Mouse (Mus musculus) hindbrain, embryonic 10.5 days (tissue): Measurements from ENCODE around the gene Zfp27. TPM values are rescaled to one million over a fixed set of nuclear protein-coding genes. Genes with fewer than 3 reads are reported as not detected.
A peak's percentile ranks its signal among the peaks of the same experiment; 100 is the strongest.

Experiments
- DNase-seq: peaks from one replicate; pipeline ENCODE4 v3.0.0-alpha.2; 2017; ENCODE audit warnings: low spot score
- H3K27ac ChIP-seq: fragments of 300-500 bp; sonication (generic); 2 replicates; pipeline ENCODE4 v1.5.1; 2016; ENCODE audit warnings: mild to moderate bottlenecking, moderate library complexity
- H3K27me3 ChIP-seq: fragments of 300-500 bp; sonication (generic); 2 replicates; pipeline ENCODE4 v1.6.1; 2016; ENCODE audit warnings: mild to moderate bottlenecking; ENCODE audit not compliant: poor library complexity, insufficient read depth, severe bottlenecking
- H3K36me3 ChIP-seq: fragments of 300-500 bp; sonication (generic); 2 replicates; pipeline ENCODE4 v1.6.1; 2016; ENCODE audit warnings: mild to moderate bottlenecking, moderate library complexity
- H3K4me1 ChIP-seq: fragments of 300-500 bp; sonication (generic); replicated peaks from 2 replicates; pipeline ENCODE4 v1.6.1; 2016; ENCODE audit warnings: mild to moderate bottlenecking
- H3K4me3 ChIP-seq: fragments of 300-500 bp; sonication (generic); 2 replicates; pipeline ENCODE4 v1.5.1; 2016; ENCODE audit warnings: mild to moderate bottlenecking, moderate library complexity
- H3K9me3 ChIP-seq: fragments of 300-500 bp; sonication (generic); 2 replicates; pipeline ENCODE4 v1.6.1; 2016; ENCODE audit warnings: mild to moderate bottlenecking, moderate library complexity
- WGBS: fragments of 180-500 bp; shearing (Covaris S2); methylation state at CpG from one replicate; pipeline ENCODE4 v1.1.7; 2016; 5-methylcytosine and 5-hydroxymethylcytosine counted together
- polyA plus RNA-seq: library from polyadenylated mRNA; unstranded; fragments of >200 nt; fragmentation: Nextera tagmentation; extraction: Ambion mirVana; gene quantifications from 2 replicates; pipeline ENCODE4 v1.2.1, GENCODE M21; 2016

Zfp27 gene
- 8.5 and 12.2 TPM in 2 replicates for polyA plus RNA-seq

GRCm38 (mm10) chr7:29905966-29906681 is at the start of gene Zfp27:
Gene Zfp27, minus strand, starts transcription at chr7:29906572.
- peak within 1 kb of the TSS; percentile 67 for H3K4me3 ChIP-seq
- peaks cover 36% of the 10 kb centered on the region for H3K36me3 ChIP-seq
- H3K4me1 ChIP-seq = peaks cover 21% of the 10 kb centered on the region
- peak; percentile 87 for DNase-seq
- WGBS = under 1% methylated on average over 22 of the region's 22 CpGs
- no peaks in the 10 kb centered on the region for H3K27me3 ChIP-seq
- peak within 1 kb of the TSS; percentile 96 for H3K27ac ChIP-seq
- no peaks in the 10 kb centered on the region for H3K9me3 ChIP-seq

DNA sequence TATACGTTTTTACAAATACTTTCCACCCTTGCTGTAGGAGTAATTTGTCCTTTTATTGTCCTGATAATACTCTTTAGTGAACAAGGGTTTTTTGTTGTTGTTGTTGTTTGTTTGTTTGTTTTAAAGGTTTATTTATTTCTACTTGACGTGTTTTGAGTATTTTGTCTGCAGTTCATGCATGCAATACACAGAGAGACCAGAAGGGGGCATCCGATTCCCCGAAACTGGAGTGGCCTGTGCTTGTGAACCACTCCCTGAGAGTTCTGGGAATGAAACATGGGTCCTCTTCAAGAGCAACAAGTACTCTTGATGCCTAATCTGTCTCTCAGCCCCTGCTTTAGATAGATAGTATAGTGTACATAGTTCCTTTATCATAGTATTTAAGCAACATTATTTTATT is 48.4 kb upstream of the Zfp27 start:
- H3K27me3 ChIP-seq = no peaks in the 10 kb centered on the region
- H3K27ac ChIP-seq = 0 out of 2 replicates have a peak overlapping the region, but pooled peaks have one; percentile 95
- WGBS = 22% methylated on average over 4 of the region's 4 CpGs
- H3K9me3 ChIP-seq = no peaks in the 10 kb centered on the region
- peaks cover 13% of the 10 kb centered on the region for H3K4me1 ChIP-seq
- H3K36me3 ChIP-seq = peaks cover 17% of the 10 kb centered on the region
- H3K4me3 ChIP-seq = peak overlapping the region; percentile 59
- peak; percentile 50 for DNase-seq

GRCm38 (mm10) chr7:29953513-29954401 is 47.4 kb upstream of the Zfp27 start, which contains the start of gene Zfp74:
Gene Zfp74, minus strand, starts transcription at chr7:29954089.
- peak; percentile 88 for DNase-seq
- H3K9me3 ChIP-seq = no peaks in the 10 kb centered on the region
- H3K27ac ChIP-seq = peak within 1 kb of the TSS; percentile 95
- WGBS = 2% methylated on average over 52 of the region's 52 CpGs
- H3K36me3 ChIP-seq = peaks cover 26% of the 10 kb centered on the region
- peak within 1 kb of the TSS; percentile 59 for H3K4me3 ChIP-seq
- H3K4me1 ChIP-seq = peaks cover 13% of the 10 kb centered on the region
- H3K27me3 ChIP-seq = no peaks in the 10 kb centered on the region

DNA sequence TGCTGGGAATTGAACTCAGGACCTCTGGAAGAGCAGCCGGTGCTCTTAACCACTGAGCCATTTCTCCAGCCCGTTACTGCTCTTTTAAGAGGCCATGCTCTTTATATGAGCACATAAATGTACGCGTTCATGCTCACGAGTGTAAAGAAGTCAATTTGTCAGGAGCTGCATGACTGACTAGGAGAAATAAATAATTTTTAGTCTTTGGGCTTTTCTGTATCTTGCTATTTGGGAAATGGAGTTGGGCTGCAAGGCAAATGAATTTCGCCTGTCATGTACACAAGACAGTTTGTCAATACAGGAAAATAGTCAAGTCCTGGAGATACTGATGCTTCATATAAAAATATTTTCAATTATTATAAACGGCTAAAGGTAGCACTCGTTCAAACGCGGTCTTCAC is 46.7 kb upstream of the Zfp27 start:
- DNase-seq = no peak
- H3K27ac ChIP-seq = peak overlapping the region; percentile 95
- no peaks in the 10 kb centered on the region for H3K9me3 ChIP-seq

GRCm38 (mm10) chr7:29944201-29944600 is 37.8 kb upstream of the Zfp27 start:
- no peak overlapping the region for H3K27ac ChIP-seq
- H3K27me3 ChIP-seq = no peaks in the 10 kb centered on the region
- no peaks in the 10 kb centered on the region for H3K4me1 ChIP-seq
- DNase-seq = no peak
- no peak overlapping the region for H3K4me3 ChIP-seq
- peaks cover 63% of the 10 kb centered on the region for H3K36me3 ChIP-seq
- no peaks in the 10 kb centered on the region for H3K9me3 ChIP-seq
- WGBS = 85% methylated on average over 2 of the region's 2 CpGs

More for the DNA sequence above, 46.7 kb upstream of the Zfp27 start:
- Histone ChIP-seq H3K4me3 (peak overlapping the region; percentile 59), H3K36me3 (peaks cover 32% of the 10 kb centered on the region), H3K27me3 (no peaks in the 10 kb centered on the region), H3K4me1 (peaks cover 13% of the 10 kb centered on the region)
- 54% methylated on average over 10 of the region's 10 CpGs for WGBS

DNA sequence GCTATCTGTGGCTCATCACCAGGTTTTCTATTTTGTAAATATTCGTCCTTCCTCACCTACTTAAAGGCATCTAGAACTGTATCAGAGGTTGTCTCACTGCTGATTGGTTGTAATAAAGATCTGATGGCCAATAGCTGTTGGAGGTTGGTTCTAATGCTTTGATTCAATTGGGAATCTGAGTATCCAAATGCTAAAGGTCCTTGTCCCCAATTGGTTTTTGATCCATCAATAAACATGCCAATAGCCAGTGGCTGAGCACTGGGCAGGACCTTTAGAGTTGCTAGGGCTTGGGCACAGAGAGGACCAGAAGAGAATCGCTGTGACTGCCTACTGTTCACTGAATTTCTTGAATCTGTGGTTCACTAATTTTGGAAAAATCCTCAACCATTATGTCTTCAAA is 37.3 kb upstream of the Zfp27 start:
- no peak overlapping the region for H3K4me3 ChIP-seq
- WGBS = 69% methylated on average over 2 of the region's 2 CpGs
- peaks cover 59% of the 10 kb centered on the region for H3K36me3 ChIP-seq
- H3K27me3 ChIP-seq = no peaks in the 10 kb centered on the region
- no peak overlapping the region for H3K27ac ChIP-seq
- H3K4me1 ChIP-seq = no peaks in the 10 kb centered on the region
- no peaks in the 10 kb centered on the region for H3K9me3 ChIP-seq
- no peak for DNase-seq

GRCm38 (mm10) chr7:29942740-29943139 is 36.4 kb upstream of the Zfp27 start:
- no peaks in the 10 kb centered on the region for H3K27me3 ChIP-seq
- DNase-seq = no peak

GRCm38 (mm10) chr7:29941027-29941426 is 34.7 kb upstream of the Zfp27 start:
- H3K27ac ChIP-seq = no peak overlapping the region

More at GRCm38 (mm10) chr7:29942740-29943139, 36.4 kb upstream of the Zfp27 start:
- no peaks in the 10 kb centered on the region for H3K9me3 ChIP-seq
- H3K27ac ChIP-seq = no peak overlapping the region
- WGBS = 67% methylated on average over 2 of the region's 2 CpGs
- no peaks in the 10 kb centered on the region for H3K4me1 ChIP-seq
- H3K36me3 ChIP-seq = peaks cover 54% of the 10 kb centered on the region
- no peak overlapping the region for H3K4me3 ChIP-seq

DNA sequence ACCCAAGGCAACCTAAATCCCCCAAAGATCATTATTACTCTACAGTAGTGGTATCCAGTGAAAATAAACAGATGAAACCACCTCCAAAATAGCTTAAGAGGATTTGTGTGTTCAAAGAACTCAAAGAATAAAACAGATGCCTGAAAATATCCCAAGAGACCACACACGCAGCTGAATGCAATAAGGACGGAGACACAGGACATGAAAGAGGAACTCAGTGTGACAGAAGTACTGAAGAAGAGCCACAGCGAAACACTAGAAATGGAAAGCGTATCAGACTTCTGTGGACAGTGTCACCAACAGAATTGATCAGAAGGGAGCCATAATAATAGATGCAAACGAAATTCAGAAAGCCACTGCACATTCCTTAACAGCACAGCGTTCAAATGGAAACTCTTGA is 32.5 kb upstream of the Zfp27 start:
- Histone ChIP-seq H3K36me3 (peaks cover 78% of the 10 kb centered on the region), H3K27ac (no peak overlapping the region), H3K27me3 (no peaks in the 10 kb centered on the region), H3K4me1 (no peaks in the 10 kb centered on the region), H3K4me3 (no peak overlapping the region), H3K9me3 (no peaks in the 10 kb centered on the region)
- 90% methylated on average over 6 of the region's 6 CpGs for WGBS
- DNase-seq = no peak

More at GRCm38 (mm10) chr7:29941027-29941426, 34.7 kb upstream of the Zfp27 start:
- no peak overlapping the region for H3K4me3 ChIP-seq
- DNase-seq = no peak
- H3K36me3 ChIP-seq = peaks cover 61% of the 10 kb centered on the region
- H3K27me3 ChIP-seq = no peaks in the 10 kb centered on the region
- no peaks in the 10 kb centered on the region for H3K9me3 ChIP-seq
- 94% methylated on average over 11 of the region's 11 CpGs for WGBS
- H3K4me1 ChIP-seq = no peaks in the 10 kb centered on the region

DNA sequence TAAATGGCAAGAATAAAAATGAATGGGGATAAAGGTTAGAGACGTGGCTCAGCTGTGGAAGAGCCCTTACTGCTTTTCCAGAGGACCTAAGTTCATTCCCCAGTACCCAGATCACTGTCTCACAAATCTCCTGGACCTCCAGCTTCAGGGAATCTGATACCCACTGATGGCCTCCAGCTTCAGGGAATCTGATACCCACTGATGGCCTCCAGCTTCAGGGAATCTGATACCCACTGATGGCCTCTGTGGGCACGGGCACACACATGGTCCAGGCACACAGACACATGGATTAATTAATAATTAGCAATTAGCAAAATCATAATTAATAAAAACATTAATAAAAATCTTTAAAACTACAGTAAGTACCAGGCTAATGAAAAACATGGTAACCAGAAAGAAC is 16.4 kb upstream of the Zfp27 start:
- Histone ChIP-seq H3K4me3 (no peak overlapping the region), H3K27me3 (no peaks in the 10 kb centered on the region), H3K27ac (no peak overlapping the region), H3K9me3 (no peaks in the 10 kb centered on the region), H3K36me3 (no peaks in the 10 kb centered on the region), H3K4me1 (peaks cover 3% of the 10 kb centered on the region; the same call in 1 of the 2 replicates)
- no peak for DNase-seq
- 60% methylated on average over 2 of the region's 2 CpGs for WGBS

GRCm38 (mm10) chr7:29921439-29922093 is 15.2 kb upstream of the Zfp27 start:
- Histone ChIP-seq H3K9me3 (no peaks in the 10 kb centered on the region), H3K4me3 (no peak overlapping the region), H3K27me3 (no peaks in the 10 kb centered on the region), H3K4me1 (peaks cover 8% of the 10 kb centered on the region; the same call in 1 of the 2 replicates), H3K27ac (no peak overlapping the region), H3K36me3 (peaks cover 11% of the 10 kb centered on the region)
- DNase-seq = no peak
- WGBS = 89% methylated on average over 6 of the region's 6 CpGs

DNA sequence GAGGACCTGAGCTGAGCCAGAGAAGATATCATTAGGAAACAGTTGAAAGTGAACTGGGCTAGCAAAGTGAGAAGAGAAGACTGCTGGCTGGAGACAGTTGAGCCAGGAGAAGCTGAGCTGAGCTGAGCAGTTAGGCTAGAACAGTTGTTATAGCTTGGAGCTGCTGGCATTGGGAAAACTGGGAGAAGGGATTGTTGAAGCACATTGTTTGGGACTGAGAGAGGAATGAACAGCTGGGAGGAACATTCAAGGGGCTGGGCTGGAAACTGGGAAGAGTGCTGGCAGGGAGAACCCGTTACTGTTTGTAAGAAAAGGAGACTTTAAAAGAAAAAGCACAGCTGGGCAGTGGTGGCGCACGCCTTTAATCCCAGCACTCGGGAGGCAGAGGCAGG is 11.7 kb upstream of the Zfp27 start:
- H3K4me3 ChIP-seq = no peak overlapping the region
- DNase-seq = no peak
- H3K9me3 ChIP-seq = peaks cover 12% of the 10 kb centered on the region; the same call in 1 of the 2 replicates
- H3K27me3 ChIP-seq = no peaks in the 10 kb centered on the region
- WGBS = 90% methylated on average over 4 of the region's 4 CpGs
- H3K27ac ChIP-seq = no peak overlapping the region
- H3K36me3 ChIP-seq = peaks cover 46% of the 10 kb centered on the region
- peaks cover 8% of the 10 kb centered on the region; the same call in 1 of the 2 replicates for H3K4me1 ChIP-seq
